Mouse (Mus musculus) liver, embryonic 15.5 days (tissue): ENCODE results near the gene Gm20388. TPM values are rescaled to one million over a fixed set of nuclear protein-coding genes. Genes with fewer than 3 reads are reported as not detected.

Experiments used
- ATAC-seq: fragments of 200-750 bp; cut with Nextera tagmentation; 2 replicates; pipeline ENCODE4 v1.8.0; 2017; ENCODE audit warnings: moderate number of reproducible peaks, mild to moderate bottlenecking, moderate library complexity; ENCODE audit not compliant: insufficient read depth
- H3K27ac ChIP-seq: fragments of 300-500 bp; sonication (generic); replicated peaks from 2 replicates; pipeline ENCODE4 v1.5.1; 2015; ENCODE audit warnings: mild to moderate bottlenecking, inconsistent platforms
- H3K27me3 ChIP-seq: fragments of 300-500 bp; sonication (generic); 2 replicates; pipeline ENCODE4 v1.6.1; 2015; ENCODE audit warnings: mild to moderate bottlenecking, inconsistent platforms
- H3K36me3 ChIP-seq: fragments of 300-500 bp; sonication (generic); replicated peaks from 2 replicates; pipeline ENCODE4 v1.6.1; 2015; ENCODE audit warnings: moderate library complexity, mild to moderate bottlenecking, inconsistent platforms
- H3K4me1 ChIP-seq: fragments of 300-500 bp; sonication (generic); replicated peaks from 2 replicates; pipeline ENCODE4 v1.6.1; 2015; ENCODE audit warnings: inconsistent platforms
- H3K4me2 ChIP-seq: fragments of 300-500 bp; sonication (generic); 2 replicates; pipeline ENCODE4 v1.6.1; 2015; ENCODE audit warnings: moderate library complexity, mild to moderate bottlenecking, inconsistent platforms
- H3K4me3 ChIP-seq: fragments of 300-500 bp; sonication (generic); replicated peaks from 2 replicates; pipeline ENCODE4 v1.5.1; 2015; ENCODE audit warnings: mild to moderate bottlenecking, inconsistent platforms
- H3K9ac ChIP-seq: fragments of 300-500 bp; sonication (generic); 2 replicates; pipeline ENCODE4 v1.6.1; 2015; ENCODE audit warnings: moderate library complexity, mild to moderate bottlenecking, inconsistent platforms
- H3K9me3 ChIP-seq: fragments of 300-500 bp; sonication (generic); replicated peaks from 2 replicates; pipeline ENCODE4 v1.6.1; 2016; ENCODE audit warnings: inconsistent platforms
- WGBS: fragments of 180-500 bp; shearing (Covaris S2); methylation state at CpG from one replicate; pipeline ENCODE4 v1.1.7; 2015; ENCODE audit warnings: mixed read lengths; ENCODE audit not compliant: insufficient replicate concordance; 5-methylcytosine and 5-hydroxymethylcytosine counted together
- polyA plus RNA-seq: library from polyadenylated mRNA; unstranded; fragments of >200 nt; fragmentation: Nextera tagmentation; extraction: Ambion mirVana; gene quantifications from 2 replicates; pipeline ENCODE4 v1.2.1, GENCODE M21; 2015

The Gm20388 gene
- polyA plus RNA-seq, 1 experiment from 2014 or later = not detected

DNA sequence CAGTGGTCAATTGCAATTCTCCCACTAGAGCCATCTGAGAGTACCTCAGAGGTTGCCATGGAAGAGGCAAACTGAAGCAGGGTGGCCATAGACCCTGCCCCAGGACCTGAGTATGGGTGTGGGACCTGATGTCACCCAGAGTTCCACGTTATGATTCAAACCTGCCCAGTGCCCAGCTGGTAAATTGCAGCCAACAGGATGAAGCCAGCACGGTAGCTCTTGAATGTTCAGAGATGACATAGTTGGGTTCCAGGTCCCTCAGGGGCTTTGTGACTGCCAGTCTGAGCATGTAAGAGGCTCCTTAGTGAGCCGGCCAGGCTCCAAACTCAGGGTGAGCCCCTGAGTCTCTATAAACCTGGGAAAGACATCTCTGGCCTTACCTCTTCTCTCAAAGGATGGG lies 2615.4 kb downstream of the Gm20388 start:
- no peaks in the 10 kb centered on the region for H3K9me3 ChIP-seq
- peak overlapping the region; percentile 79 for H3K27ac ChIP-seq
- H3K4me3 ChIP-seq = no peak overlapping the region
- ATAC-seq = no peak
- H3K4me1 ChIP-seq = peaks cover 71% of the 10 kb centered on the region
- H3K4me2 ChIP-seq = peak overlapping the region; percentile 60
- peak overlapping the region; percentile 43; the same call in 1 of the 2 replicates for H3K9ac ChIP-seq
- H3K27me3 ChIP-seq = no peaks in the 10 kb centered on the region
- WGBS = 63% methylated on average over 3 of the region's 3 CpGs
- peaks cover 50% of the 10 kb centered on the region for H3K36me3 ChIP-seq

- H3K4me1 ChIP-seq = peaks cover 75% of the 10 kb centered on the region
- peak overlapping the region; percentile 43; the same call in 1 of the 2 replicates for H3K9ac ChIP-seq
- H3K9me3 ChIP-seq = no peaks in the 10 kb centered on the region
- peak overlapping the region; percentile 79 for H3K27ac ChIP-seq
- H3K27me3 ChIP-seq = no peaks in the 10 kb centered on the region
- peaks cover 56% of the 10 kb centered on the region for H3K36me3 ChIP-seq
- WGBS = 59% methylated on average over 7 of the region's 7 CpGs
- ATAC-seq = no peak
- H3K4me3 ChIP-seq = no peak overlapping the region
- H3K4me2 ChIP-seq = peak overlapping the region; percentile 13; the same call in 1 of the 2 replicates
These were observed 2616.0 kb downstream of the Gm20388 start for GRCm38 (mm10) chr8:122526526-122527170.

DNA sequence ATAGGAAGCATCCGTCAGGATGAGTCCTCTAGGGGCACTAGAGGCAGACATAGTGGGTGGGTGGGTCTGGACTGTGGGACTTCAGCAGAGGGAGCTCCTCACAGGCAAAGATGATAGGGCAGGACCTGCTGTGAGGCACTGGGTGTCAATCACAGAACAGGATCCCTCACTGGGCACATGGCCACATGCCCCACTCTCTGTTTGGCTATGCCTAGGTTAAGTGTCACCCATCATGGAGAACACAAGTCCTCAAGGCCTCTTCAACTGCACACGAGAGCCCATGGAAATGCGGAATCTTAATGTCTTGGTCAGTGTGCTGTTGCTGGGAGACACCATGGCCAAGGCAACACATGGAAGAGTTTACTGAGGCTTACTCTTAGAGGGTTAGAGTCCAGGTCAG lies 2617.3 kb downstream of the Gm20388 start:
- no peaks in the 10 kb centered on the region for H3K9me3 ChIP-seq
- no peak overlapping the region for H3K27ac ChIP-seq
- no peak overlapping the region for H3K4me3 ChIP-seq
- no peaks in the 10 kb centered on the region for H3K27me3 ChIP-seq
- 87% methylated on average over 3 of the region's 3 CpGs for WGBS
- no peak overlapping the region for H3K4me2 ChIP-seq
- H3K9ac ChIP-seq = no peak overlapping the region
- no peak for ATAC-seq
- H3K4me1 ChIP-seq = peaks cover 75% of the 10 kb centered on the region
- peaks cover 57% of the 10 kb centered on the region for H3K36me3 ChIP-seq

DNA sequence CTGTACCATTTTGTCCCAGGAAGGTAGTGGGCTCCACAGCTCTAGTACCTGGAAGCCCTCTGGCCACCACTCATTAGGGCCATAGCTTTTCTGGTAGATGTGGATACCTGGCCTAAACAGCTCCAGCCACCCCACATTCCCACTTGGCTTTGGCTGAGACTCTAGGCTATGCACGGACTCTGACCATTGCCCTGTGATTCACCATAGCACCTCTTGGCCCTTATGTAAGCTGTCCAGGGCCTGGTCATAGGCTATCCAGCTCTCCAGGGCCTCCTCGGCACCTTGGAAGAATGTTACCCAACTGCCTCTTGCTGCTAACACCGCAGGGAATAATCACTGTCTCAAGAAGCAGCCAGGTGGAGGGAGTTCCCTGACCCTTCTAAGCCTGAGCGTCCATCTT lies 2618.5 kb downstream of the Gm20388 start:
- H3K4me3 ChIP-seq = no peak overlapping the region
- peaks cover 73% of the 10 kb centered on the region for H3K4me1 ChIP-seq
- no peaks in the 10 kb centered on the region for H3K9me3 ChIP-seq
- peaks cover 51% of the 10 kb centered on the region for H3K36me3 ChIP-seq
- no peak for ATAC-seq
- H3K9ac ChIP-seq = no peak overlapping the region
- 86% methylated on average over 4 of the region's 4 CpGs for WGBS
- H3K27ac ChIP-seq = 0 out of 2 replicates have a peak overlapping the region, but pooled peaks have one; percentile 3
- H3K4me2 ChIP-seq = no peak overlapping the region
- H3K27me3 ChIP-seq = no peaks in the 10 kb centered on the region

DNA sequence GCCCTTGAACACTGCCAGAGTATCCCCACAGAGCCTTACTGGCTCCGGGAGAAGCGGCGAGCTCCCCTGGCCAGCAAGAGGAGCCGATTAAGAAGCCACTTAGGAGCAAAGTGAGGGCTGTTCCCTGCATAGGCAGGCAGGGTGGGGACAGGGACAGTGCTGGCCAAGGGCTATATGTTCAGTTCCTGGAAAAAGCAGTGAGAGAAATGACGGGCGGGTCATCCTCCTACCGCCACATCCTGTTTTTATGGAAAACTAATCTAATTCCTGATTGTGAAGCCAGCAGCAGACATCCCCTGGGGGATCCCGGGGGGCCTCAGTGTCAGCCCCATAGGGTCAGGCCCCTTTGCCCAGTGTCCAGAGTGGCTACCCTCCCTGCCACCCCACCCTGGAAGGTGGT lies 2620.7 kb downstream of the Gm20388 start:
- H3K27ac ChIP-seq = peak overlapping the region; percentile 36
- H3K36me3 ChIP-seq = peaks cover 57% of the 10 kb centered on the region

DNA sequence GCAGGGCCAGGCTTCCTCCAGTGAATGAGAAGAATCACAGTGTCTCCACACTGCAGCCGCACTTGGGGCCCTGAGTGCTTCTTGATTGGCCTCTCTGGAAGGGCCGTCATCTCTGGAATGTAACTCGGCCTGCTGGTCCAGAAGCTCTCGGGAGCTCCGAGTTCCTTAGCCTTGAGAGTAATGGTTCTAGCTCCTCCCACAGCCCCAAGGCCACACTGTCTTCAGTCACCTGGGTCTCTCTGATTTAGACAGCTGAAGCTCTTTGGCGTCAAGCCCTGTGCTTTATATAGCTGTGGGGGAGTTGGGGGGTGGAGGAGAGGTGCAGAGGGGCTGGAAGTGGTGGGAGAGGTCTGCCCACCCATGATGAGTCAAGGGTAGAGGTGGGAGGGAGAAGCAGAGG lies 2626.4 kb downstream of the Gm20388 start:
- Histone ChIP-seq H3K9ac (peak overlapping the region; percentile 62), H3K27ac (peak overlapping the region; percentile 97), H3K36me3 (peaks cover 38% of the 10 kb centered on the region), H3K4me2 (peak overlapping the region; percentile 78), H3K9me3 (no peaks in the 10 kb centered on the region), H3K4me1 (peaks cover 93% of the 10 kb centered on the region), H3K4me3 (peak overlapping the region; percentile 44), H3K27me3 (no peaks in the 10 kb centered on the region)
- peak; percentile 13; the same call in 1 of the 2 replicates for ATAC-seq
- WGBS = 33% methylated on average over 6 of the region's 6 CpGs

More for the DNA sequence above, 2620.7 kb downstream of the Gm20388 start:
- 77% methylated on average over 8 of the region's 8 CpGs for WGBS
- H3K9ac ChIP-seq = no peak overlapping the region
- H3K27me3 ChIP-seq = no peaks in the 10 kb centered on the region
- H3K9me3 ChIP-seq = no peaks in the 10 kb centered on the region
- no peak for ATAC-seq
- no peak overlapping the region for H3K4me3 ChIP-seq
- H3K4me2 ChIP-seq = no peak overlapping the region
- H3K4me1 ChIP-seq = peaks cover 69% of the 10 kb centered on the region

DNA sequence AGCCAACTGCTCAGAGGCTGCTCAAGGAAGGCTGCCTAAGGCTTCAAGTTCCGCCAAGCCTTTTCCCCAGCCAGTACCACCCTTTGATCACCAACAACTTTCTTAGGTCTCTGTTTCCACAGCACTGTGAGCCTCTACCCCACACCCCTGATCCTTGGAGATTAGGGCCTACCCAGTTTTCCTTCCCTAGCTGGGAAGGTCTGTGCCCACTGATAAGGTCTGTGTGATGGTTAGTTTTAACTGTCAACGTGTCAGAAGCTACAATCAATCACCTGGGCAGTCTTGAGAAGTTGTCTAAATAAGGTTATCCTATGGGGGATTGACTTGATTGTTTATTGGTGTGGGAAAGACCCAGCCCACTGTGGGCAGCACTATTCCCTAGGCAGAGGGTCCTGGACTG lies 2627.2 kb downstream of the Gm20388 start:
- Histone ChIP-seq H3K4me2 (peak overlapping the region; percentile 78), H3K9me3 (no peaks in the 10 kb centered on the region), H3K27ac (peak overlapping the region; percentile 97), H3K9ac (peak overlapping the region; percentile 62), H3K27me3 (no peaks in the 10 kb centered on the region), H3K4me1 (peaks cover 93% of the 10 kb centered on the region), H3K4me3 (peak overlapping the region; percentile 44), H3K36me3 (peaks cover 40% of the 10 kb centered on the region)
- WGBS = 28% methylated on average over 2 of the region's 2 CpGs
- ATAC-seq = peak; percentile 91

GRCm38 (mm10) chr8:122538310-122539076 lies 2627.9 kb downstream of the Gm20388 start:
- peak; percentile 36 for ATAC-seq
- 50% methylated on average over 9 of the region's 9 CpGs for WGBS

GRCm38 (mm10) chr8:122544138-122544537 lies 2633.5 kb downstream of the Gm20388 start:
- H3K4me2 ChIP-seq = no peak overlapping the region
- H3K27ac ChIP-seq = peak overlapping the region; percentile 96
- ATAC-seq = no peak
- H3K4me3 ChIP-seq = no peak overlapping the region
- peaks cover 48% of the 10 kb centered on the region for H3K36me3 ChIP-seq
- no peak overlapping the region for H3K9ac ChIP-seq
- H3K9me3 ChIP-seq = no peaks in the 10 kb centered on the region
- WGBS = 76% methylated on average over 8 of the region's 8 CpGs
- H3K27me3 ChIP-seq = no peaks in the 10 kb centered on the region
- peaks cover 99% of the 10 kb centered on the region for H3K4me1 ChIP-seq

More at GRCm38 (mm10) chr8:122538310-122539076, 2627.9 kb downstream of the Gm20388 start:
- Histone ChIP-seq H3K36me3 (peaks cover 47% of the 10 kb centered on the region), H3K9me3 (no peaks in the 10 kb centered on the region), H3K4me3 (peak overlapping the region; percentile 44; the same call in 1 of the 2 replicates), H3K27me3 (no peaks in the 10 kb centered on the region), H3K9ac (peak overlapping the region; percentile 34), H3K4me1 (peaks cover 94% of the 10 kb centered on the region), H3K4me2 (peak overlapping the region; percentile 78), H3K27ac (peak overlapping the region; percentile 97)

DNA sequence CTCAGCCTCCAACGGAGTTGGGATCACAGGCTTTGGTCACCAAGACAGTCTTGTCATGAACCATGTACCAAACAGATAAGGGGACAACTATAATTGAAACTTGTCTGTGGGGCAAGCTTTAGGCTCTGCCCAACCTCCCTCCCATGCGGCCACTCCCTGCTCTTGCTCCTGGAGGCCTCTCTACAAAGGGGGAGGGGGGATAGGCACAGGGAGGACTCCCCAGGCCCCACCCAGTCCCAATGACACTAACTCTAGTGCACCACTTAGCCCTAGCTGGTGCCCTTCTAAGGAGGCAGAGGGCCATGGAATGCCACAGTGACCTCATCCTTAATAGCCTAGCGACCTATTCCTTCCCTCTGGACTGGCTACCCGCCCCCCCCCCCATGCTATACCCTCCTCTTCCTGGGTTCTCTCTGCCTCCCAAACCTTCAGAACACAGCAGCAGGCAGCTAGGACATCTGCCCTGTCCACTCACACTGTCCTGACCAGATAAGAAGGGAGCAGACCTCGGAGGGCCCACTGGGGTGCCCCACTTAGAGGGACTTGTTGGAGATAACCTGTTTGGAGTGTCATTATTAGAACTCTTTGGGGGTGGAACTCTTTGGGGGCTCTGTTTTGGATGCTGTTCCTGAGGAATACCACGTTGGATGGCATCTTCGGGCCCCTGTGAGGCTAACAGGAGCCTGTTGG lies 2635.6 kb downstream of the Gm20388 start:
- Histone ChIP-seq H3K27me3 (no peaks in the 10 kb centered on the region), H3K4me3 (peak overlapping the region; percentile 96), H3K4me2 (peak overlapping the region; percentile 96), H3K27ac (peak overlapping the region; percentile 96), H3K9ac (peak overlapping the region; percentile 97), H3K4me1 (peaks cover 92% of the 10 kb centered on the region), H3K36me3 (peaks cover 37% of the 10 kb centered on the region), H3K9me3 (no peaks in the 10 kb centered on the region)
- 22% methylated on average over 6 of the region's 7 CpGs for WGBS
- peak; percentile 81 for ATAC-seq
